Mouse (Mus musculus) hindbrain, embryonic 13.5 days (tissue): ENCODE measurements around the gene Etnk1. TPM values are rescaled to one million over a fixed set of nuclear protein-coding genes. Genes with fewer than 3 reads are reported as not detected.

Experiments used
- ATAC-seq: fragments of 200-750 bp; cut with Nextera tagmentation; 2 replicates; pipeline ENCODE4 v1.8.0; 2017; ENCODE audit warnings: moderate TSS enrichment; ENCODE audit not compliant: low FRiP score
- H3K27ac ChIP-seq: fragments of 300-500 bp; sonication (generic); 2 replicates; pipeline ENCODE4 v1.5.1; 2015; ENCODE audit warnings: inconsistent platforms, mild to moderate bottlenecking, moderate library complexity
- H3K27me3 ChIP-seq: fragments of 300-500 bp; sonication (generic); 2 replicates; pipeline ENCODE4 v1.6.1; 2015; ENCODE audit warnings: mild to moderate bottlenecking, inconsistent platforms
- H3K36me3 ChIP-seq: fragments of 300-500 bp; sonication (generic); 2 replicates; pipeline ENCODE4 v1.6.1; 2015; ENCODE audit warnings: mild to moderate bottlenecking, inconsistent platforms
- H3K4me1 ChIP-seq: fragments of 300-500 bp; sonication (generic); replicated peaks from 2 replicates; pipeline ENCODE4 v1.6.1; 2015; ENCODE audit warnings: inconsistent platforms
- H3K4me2 ChIP-seq: fragments of 300-500 bp; sonication (generic); 2 replicates; pipeline ENCODE4 v1.6.1; 2015; ENCODE audit warnings: inconsistent platforms, mild to moderate bottlenecking, moderate library complexity
- H3K4me3 ChIP-seq: fragments of 300-500 bp; sonication (generic); 2 replicates; pipeline ENCODE4 v1.5.1; 2015; ENCODE audit warnings: mild to moderate bottlenecking, inconsistent platforms
- H3K9ac ChIP-seq: fragments of 300-500 bp; sonication (generic); 2 replicates; pipeline ENCODE4 v1.6.1; 2015; ENCODE audit warnings: mild to moderate bottlenecking, inconsistent platforms
- H3K9me3 ChIP-seq: fragments of 300-500 bp; sonication (generic); 2 replicates; pipeline ENCODE4 v1.6.1; 2016; ENCODE audit warnings: inconsistent platforms
- WGBS: fragments of 180-500 bp; shearing (Covaris S2); methylation state at CpG from one replicate; pipeline ENCODE4 v1.1.7; 2015; 5-methylcytosine and 5-hydroxymethylcytosine counted together
- polyA plus RNA-seq: library from polyadenylated mRNA; unstranded; fragments of >200 nt; fragmentation: Nextera tagmentation; extraction: Ambion mirVana; gene quantifications from 2 replicates; pipeline ENCODE4 v1.2.1, GENCODE M21; 2015

Gene Etnk1
- polyA plus RNA-seq, 1 experiment from 2014 or later: 36.3 TPM

- WGBS: 12% methylated on average over 9 of the region's 9 CpGs
- no peak overlapping the region for H3K4me2 ChIP-seq
- no peaks in the 10 kb centered on the region for H3K36me3 ChIP-seq
- H3K27me3 ChIP-seq: no peaks in the 10 kb centered on the region
- 0 out of 2 replicates have a peak, but pooled peaks have one; percentile 24 for ATAC-seq
- peaks cover 5% of the 10 kb centered on the region; the same call in 1 of the 2 replicates for H3K4me1 ChIP-seq
- no peaks in the 10 kb centered on the region for H3K9me3 ChIP-seq
- no peak overlapping the region for H3K9ac ChIP-seq
- H3K4me3 ChIP-seq: no peak overlapping the region
- no peak overlapping the region for H3K27ac ChIP-seq
Measured at GRCm38 (mm10) chr6:143152321-143152827, 14.6 kb upstream of the Etnk1 start.

- H3K27me3 ChIP-seq: no peaks in the 10 kb centered on the region
- H3K4me1 ChIP-seq: peaks cover 5% of the 10 kb centered on the region; the same call in 1 of the 2 replicates
- H3K4me3 ChIP-seq: no peak overlapping the region
- H3K36me3 ChIP-seq: no peaks in the 10 kb centered on the region
- ATAC-seq: no peak
- 35% methylated on average over 2 of the region's 2 CpGs for WGBS
- H3K9me3 ChIP-seq: no peaks in the 10 kb centered on the region
- no peak overlapping the region for H3K9ac ChIP-seq
- H3K4me2 ChIP-seq: no peak overlapping the region
- no peak overlapping the region for H3K27ac ChIP-seq
Measured at GRCm38 (mm10) chr6:143153160-143153559, 13.9 kb upstream of the Etnk1 start.

DNA sequence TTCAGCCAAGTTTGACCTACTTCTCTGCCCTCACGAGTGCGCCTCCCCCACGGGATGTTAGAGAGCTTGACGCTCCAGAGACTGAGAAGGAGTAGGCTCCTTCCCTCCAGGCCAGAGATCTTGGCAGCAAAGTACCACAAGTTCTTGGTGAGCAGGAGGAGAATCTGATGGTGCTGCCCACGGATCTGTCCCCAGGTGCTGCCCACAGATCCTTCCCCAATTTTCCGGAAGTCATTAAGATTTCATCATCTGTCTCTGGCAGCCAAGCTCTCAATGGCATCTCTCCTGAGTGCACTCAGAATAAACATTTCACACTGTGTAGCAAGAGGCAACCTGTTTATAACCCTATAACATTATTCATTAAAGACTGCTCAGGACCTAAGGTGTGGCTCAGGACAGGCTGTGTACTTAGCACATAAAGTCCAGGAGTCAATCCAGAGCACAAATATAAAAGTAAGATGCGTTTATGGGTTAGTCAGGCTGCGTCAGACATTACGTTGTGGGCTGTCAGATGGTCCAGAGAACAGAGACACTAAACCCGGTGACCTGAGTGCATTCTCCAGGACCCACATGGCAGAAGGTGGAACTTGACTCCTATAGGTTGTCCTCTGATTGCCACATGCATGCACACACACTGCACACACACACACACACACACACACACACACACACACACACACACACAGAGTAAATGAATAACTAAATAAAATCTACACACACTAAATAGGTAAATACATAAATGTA, 13.1 kb upstream of the Etnk1 start:
- H3K4me2 ChIP-seq: no peak overlapping the region
- no peaks in the 10 kb centered on the region for H3K9me3 ChIP-seq
- ATAC-seq: no peak
- no peak overlapping the region for H3K27ac ChIP-seq
- peaks cover 5% of the 10 kb centered on the region; the same call in 1 of the 2 replicates for H3K4me1 ChIP-seq
- H3K4me3 ChIP-seq: no peak overlapping the region
- WGBS: 74% methylated on average over 10 of the region's 10 CpGs
- no peak overlapping the region for H3K9ac ChIP-seq
- no peaks in the 10 kb centered on the region for H3K27me3 ChIP-seq
- H3K36me3 ChIP-seq: no peaks in the 10 kb centered on the region

DNA sequence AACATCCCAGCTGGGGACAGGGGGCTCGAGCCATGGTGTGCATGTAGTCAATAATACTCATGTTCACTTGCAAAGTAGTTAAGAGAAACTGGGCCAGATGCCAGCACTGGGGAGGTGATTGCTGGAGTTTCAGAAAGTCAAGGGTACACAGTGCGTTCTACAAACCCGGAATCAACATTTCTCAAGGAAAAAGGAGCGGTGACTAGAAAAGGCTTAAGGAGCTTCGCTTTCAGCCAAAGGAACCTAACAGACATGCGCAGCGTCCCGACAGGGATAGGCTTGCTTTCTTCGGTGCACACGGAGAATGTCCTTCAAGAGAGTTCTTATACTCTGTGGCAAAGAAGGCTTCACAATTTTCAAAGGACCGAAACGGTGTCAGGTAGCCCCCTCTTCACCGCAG, 12.1 kb upstream of the Etnk1 start:
- Histone ChIP-seq H3K4me1 (peaks cover 5% of the 10 kb centered on the region; the same call in 1 of the 2 replicates), H3K27me3 (no peaks in the 10 kb centered on the region), H3K9ac (no peak overlapping the region), H3K9me3 (no peaks in the 10 kb centered on the region), H3K36me3 (no peaks in the 10 kb centered on the region), H3K27ac (no peak overlapping the region), H3K4me2 (no peak overlapping the region), H3K4me3 (no peak overlapping the region)
- no peak for ATAC-seq
- 82% methylated on average over 13 of the region's 13 CpGs for WGBS

GRCm38 (mm10) chr6:143155996-143156395, 11.0 kb upstream of the Etnk1 start:
- no peak overlapping the region for H3K9ac ChIP-seq
- H3K4me2 ChIP-seq: no peak overlapping the region
- 63% methylated on average over 1 of the region's 1 CpGs for WGBS
- no peak overlapping the region for H3K27ac ChIP-seq
- peaks cover 5% of the 10 kb centered on the region; the same call in 1 of the 2 replicates for H3K4me1 ChIP-seq
- H3K36me3 ChIP-seq: no peaks in the 10 kb centered on the region
- ATAC-seq: no peak
- H3K4me3 ChIP-seq: no peak overlapping the region
- H3K27me3 ChIP-seq: no peaks in the 10 kb centered on the region
- H3K9me3 ChIP-seq: no peaks in the 10 kb centered on the region

DNA sequence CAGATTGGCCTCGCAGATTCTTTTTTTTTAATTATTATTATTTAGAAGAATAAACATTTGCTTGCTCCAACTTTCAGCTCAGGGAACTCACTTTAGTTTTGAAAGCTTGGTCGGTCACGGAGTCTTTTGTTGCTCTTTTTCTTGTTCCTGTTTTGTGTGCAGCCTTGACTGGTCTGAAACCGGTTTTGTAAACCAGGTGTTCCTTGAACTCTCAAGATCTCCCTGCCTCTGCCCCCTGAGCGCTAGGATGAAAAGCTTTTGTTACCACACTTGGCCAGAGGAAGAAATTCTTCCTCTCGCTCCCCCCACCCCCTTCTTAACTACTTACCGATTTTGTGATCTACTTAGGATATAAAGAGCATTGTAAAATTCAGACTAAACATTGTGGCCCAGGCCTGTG, 10.3 kb upstream of the Etnk1 start:
- Histone ChIP-seq H3K4me3 (no peak overlapping the region), H3K9me3 (no peaks in the 10 kb centered on the region), H3K27ac (no peak overlapping the region), H3K36me3 (no peaks in the 10 kb centered on the region), H3K9ac (no peak overlapping the region), H3K4me1 (peaks cover 5% of the 10 kb centered on the region; the same call in 1 of the 2 replicates), H3K27me3 (no peaks in the 10 kb centered on the region), H3K4me2 (no peak overlapping the region)
- 84% methylated on average over 7 of the region's 7 CpGs for WGBS
- ATAC-seq: no peak

GRCm38 (mm10) chr6:143157401-143157800, 9.6 kb upstream of the Etnk1 start:
- 88% methylated on average over 8 of the region's 8 CpGs for WGBS
- H3K27me3 ChIP-seq: no peaks in the 10 kb centered on the region
- no peak for ATAC-seq
- peaks cover 6% of the 10 kb centered on the region; the same call in 1 of the 2 replicates for H3K4me1 ChIP-seq
- H3K4me3 ChIP-seq: no peak overlapping the region
- no peaks in the 10 kb centered on the region for H3K36me3 ChIP-seq
- H3K9ac ChIP-seq: no peak overlapping the region
- no peaks in the 10 kb centered on the region for H3K9me3 ChIP-seq
- H3K4me2 ChIP-seq: no peak overlapping the region
- no peak overlapping the region for H3K27ac ChIP-seq

DNA sequence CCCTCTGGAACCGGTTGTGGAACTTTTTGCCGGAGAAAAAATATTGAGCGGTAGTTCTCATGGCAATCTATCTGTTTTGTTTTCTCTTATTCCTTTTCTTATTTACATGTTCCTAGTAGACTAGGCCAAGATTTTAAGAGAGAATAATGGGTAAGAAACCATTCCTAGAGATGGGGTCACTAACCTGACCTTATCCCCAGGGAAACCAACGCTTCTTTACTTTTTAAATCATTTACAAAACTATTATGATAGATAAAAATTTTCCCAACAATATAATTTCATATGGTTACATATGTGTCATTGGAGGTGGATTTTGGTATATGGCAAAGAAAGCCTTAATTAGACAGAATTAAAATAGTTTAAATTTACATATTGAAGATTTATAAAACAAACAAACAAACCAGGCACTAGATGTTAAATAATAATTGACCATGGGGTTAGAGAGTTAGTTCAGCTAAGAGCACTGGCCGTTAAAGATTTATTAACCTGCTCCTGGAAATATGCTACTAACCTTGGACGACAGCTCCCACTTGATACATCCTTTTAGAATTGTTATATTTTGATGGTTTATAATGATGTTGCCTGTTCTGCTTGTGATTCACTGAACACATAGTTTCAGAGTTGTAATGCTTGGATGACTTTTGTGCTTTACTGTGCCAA, 6.3 kb upstream of the Etnk1 start:
- Histone ChIP-seq H3K36me3 (no peaks in the 10 kb centered on the region), H3K9ac (no peak overlapping the region), H3K27ac (no peak overlapping the region), H3K4me2 (no peak overlapping the region), H3K27me3 (peaks cover 4% of the 10 kb centered on the region; the same call in 1 of the 2 replicates), H3K9me3 (no peaks in the 10 kb centered on the region), H3K4me3 (no peak overlapping the region), H3K4me1 (0 out of 2 replicates have a peak, but pooled peaks cover 4% of the 10 kb centered on the region)
- no peak for ATAC-seq
- WGBS: 91% methylated on average over 6 of the region's 6 CpGs

DNA sequence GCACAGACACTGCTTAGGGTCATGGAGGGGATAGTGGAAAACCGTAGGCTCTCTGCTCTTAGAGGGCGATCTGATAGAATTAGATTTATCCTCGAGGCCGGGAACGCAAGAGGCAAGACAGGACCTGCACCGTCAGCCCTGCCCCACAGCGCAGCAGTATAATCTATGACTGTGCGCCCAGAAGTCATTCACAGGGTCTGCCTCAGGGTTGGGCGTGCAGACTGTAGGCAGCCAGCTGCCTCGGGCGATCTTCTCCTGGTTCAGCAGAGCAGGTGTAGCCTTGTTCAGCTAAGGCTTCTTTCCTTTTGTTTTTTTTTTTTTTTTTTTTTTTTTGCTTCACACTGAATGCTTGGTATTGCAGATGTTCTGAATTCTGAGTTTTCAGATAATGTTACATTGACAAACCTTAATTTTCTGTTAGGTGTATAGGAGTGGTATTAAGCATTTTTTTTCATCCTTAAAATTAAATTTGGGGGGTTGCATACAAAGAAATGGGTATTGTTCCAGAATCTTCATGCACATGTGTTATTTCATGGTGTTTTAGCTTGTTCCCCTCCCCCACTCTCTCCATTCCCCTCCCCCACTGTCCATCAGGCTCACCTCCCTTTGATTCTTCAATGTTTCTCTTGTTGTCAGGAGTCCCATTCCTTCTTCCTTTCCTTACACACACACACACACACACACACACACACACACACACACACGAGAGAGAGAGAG, 4.7 kb upstream of the Etnk1 start:
- H3K9ac ChIP-seq: no peak overlapping the region; the same call in 1 of the 2 replicates
- ATAC-seq: no peak
- H3K9me3 ChIP-seq: no peaks in the 10 kb centered on the region
- WGBS: 47% methylated on average over 11 of the region's 12 CpGs
- no peaks in the 10 kb centered on the region for H3K36me3 ChIP-seq
- H3K4me1 ChIP-seq: peaks cover 10% of the 10 kb centered on the region
- H3K27me3 ChIP-seq: peaks cover 4% of the 10 kb centered on the region; the same call in 1 of the 2 replicates
- H3K4me3 ChIP-seq: no peak overlapping the region
- no peak overlapping the region for H3K27ac ChIP-seq
- peak overlapping the region; percentile 9; the same call in 1 of the 2 replicates for H3K4me2 ChIP-seq

DNA sequence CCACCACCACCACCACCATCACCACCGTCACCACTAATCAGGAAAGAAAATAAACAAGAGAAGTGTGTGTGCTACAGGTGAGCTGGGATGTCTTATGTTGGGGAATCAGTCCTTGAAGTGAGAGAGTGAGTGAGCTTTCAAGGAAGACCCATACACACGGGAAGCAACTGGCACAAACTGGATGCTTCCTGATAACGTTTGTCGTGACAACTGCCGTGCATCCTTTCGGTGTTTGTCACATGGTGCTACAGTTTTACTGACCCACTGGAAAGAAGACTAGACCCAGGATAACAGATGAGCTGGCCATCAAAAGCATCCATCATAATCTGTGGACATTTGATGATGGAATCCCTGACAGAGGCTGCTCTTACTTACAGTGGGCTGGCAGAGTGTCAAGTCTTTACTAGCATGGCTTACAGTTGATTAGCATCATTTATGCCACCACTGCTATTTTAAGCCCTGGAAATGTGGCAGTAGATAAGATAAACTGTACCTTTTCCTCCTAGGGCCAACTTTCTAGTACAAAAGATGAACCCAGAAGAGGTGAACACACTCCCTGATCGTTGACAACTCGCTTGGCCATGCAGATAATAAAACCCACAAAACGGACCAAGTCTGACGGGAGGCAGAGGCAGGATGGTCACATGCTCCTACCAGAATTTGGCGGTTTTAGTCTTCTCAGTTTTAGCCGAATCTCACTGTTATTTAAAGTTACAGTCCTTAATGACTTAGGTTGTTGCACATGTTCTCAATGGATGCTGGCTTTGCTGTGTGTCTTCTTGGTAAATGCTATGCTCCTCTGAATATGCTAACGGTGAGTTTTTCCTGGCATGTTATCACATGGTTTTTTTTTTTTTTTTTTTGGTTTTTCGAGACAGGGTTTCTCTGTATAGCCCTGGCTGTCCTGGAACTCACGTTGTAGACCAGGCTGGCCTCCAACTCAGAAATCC, 2.8 kb upstream of the Etnk1 start:
- Histone ChIP-seq H3K27ac (no peak overlapping the region), H3K4me3 (no peak overlapping the region), H3K9ac (no peak overlapping the region), H3K36me3 (no peaks in the 10 kb centered on the region), H3K9me3 (no peaks in the 10 kb centered on the region), H3K4me2 (no peak overlapping the region), H3K27me3 (peaks cover 4% of the 10 kb centered on the region; the same call in 1 of the 2 replicates), H3K4me1 (peaks cover 20% of the 10 kb centered on the region)
- 91% methylated on average over 15 of the region's 15 CpGs for WGBS
- ATAC-seq: no peak

- H3K27me3 ChIP-seq: peaks cover 4% of the 10 kb centered on the region; the same call in 1 of the 2 replicates
- no peak overlapping the region for H3K4me3 ChIP-seq
- ATAC-seq: no peak
- H3K4me1 ChIP-seq: peaks cover 26% of the 10 kb centered on the region
- H3K9ac ChIP-seq: no peak overlapping the region
- H3K4me2 ChIP-seq: no peak overlapping the region
- 89% methylated on average over 8 of the region's 8 CpGs for WGBS
- H3K9me3 ChIP-seq: no peaks in the 10 kb centered on the region
- H3K36me3 ChIP-seq: no peaks in the 10 kb centered on the region
- no peak overlapping the region for H3K27ac ChIP-seq
Measured at GRCm38 (mm10) chr6:143164906-143165255, 2.1 kb upstream of the Etnk1 start.
